Mouse (Mus musculus) heart, postnatal 0 days (tissue): ENCODE results near the gene Pxylp1. TPM values are rescaled to one million over a fixed set of nuclear protein-coding genes. Genes with fewer than 3 reads are reported as not detected.
A peak's percentile ranks its signal among the peaks of the same experiment; 100 is the strongest.

ENCODE experiments used
- ATAC-seq: fragments of 200-750 bp; cut with Nextera tagmentation; 2 replicates; pipeline ENCODE4 v1.8.0; 2017; ENCODE audit warnings: low read depth, moderate number of reproducible peaks, moderate library complexity; ENCODE audit not compliant: insufficient read depth
- DNase-seq: peaks from one replicate; pipeline ENCODE4 v3.0.0-alpha.2; 2016; ENCODE audit warnings: low spot score
- H3K27ac ChIP-seq: fragments of 300-500 bp; sonication (generic); 2 replicates; pipeline ENCODE4 v1.5.1; 2014; ENCODE audit warnings: low read depth, mild to moderate bottlenecking
- H3K27me3 ChIP-seq: fragments of 300-500 bp; sonication (generic); 2 replicates; pipeline ENCODE4 v1.6.1; 2014; ENCODE audit warnings: low read length, mixed read lengths; ENCODE audit not compliant: control insufficient read depth, insufficient read depth
- H3K36me3 ChIP-seq: fragments of 300-500 bp; sonication (generic); replicated peaks from 2 replicates; pipeline ENCODE4 v1.6.1; 2014; ENCODE audit warnings: low read length, mixed read lengths; ENCODE audit not compliant: control insufficient read depth, insufficient read depth
- H3K4me1 ChIP-seq: fragments of 300-500 bp; sonication (generic); 2 replicates; pipeline ENCODE4 v1.6.1; 2014; ENCODE audit warnings: antibody characterized with exemption; ENCODE audit not compliant: control insufficient read depth, insufficient read depth
- H3K4me2 ChIP-seq: fragments of 300-500 bp; sonication (generic); 2 replicates; pipeline ENCODE4 v1.6.1; 2014; ENCODE audit warnings: low read depth, mild to moderate bottlenecking, low read length, moderate library complexity
- H3K4me3 ChIP-seq: fragments of 300-500 bp; sonication (generic); 2 replicates; pipeline ENCODE4 v1.5.1; 2014; ENCODE audit warnings: low read depth, low read length
- H3K9ac ChIP-seq: fragments of 300-500 bp; sonication (generic); replicated peaks from 2 replicates; pipeline ENCODE4 v1.6.1; 2014; ENCODE audit warnings: low read depth, low read length, mixed read lengths
- H3K9me3 ChIP-seq: fragments of 300-500 bp; sonication (generic); replicated peaks from 2 replicates; pipeline ENCODE4 v1.6.1; 2016; ENCODE audit warnings: low read length; ENCODE audit not compliant: control insufficient read depth
- CTCF ChIP-seq: IDR thresholded peaks from 2 replicates; pipeline ENCODE4 v1.5.1; 2016; ENCODE audit warnings: antibody characterized with exemption, control low read depth, low read depth
- EP300 ChIP-seq: IDR thresholded peaks from 2 replicates; pipeline ENCODE4 v1.6.1; 2016; ENCODE audit warnings: antibody characterized with exemption, low read depth
- WGBS: fragments of 180-500 bp; shearing (Covaris S2); extraction: QIAGEN DNeasy Blood & Tissue Kit; methylation state at CpG from one replicate; pipeline ENCODE4 v1.1.7; 2014; 5-methylcytosine and 5-hydroxymethylcytosine counted together
- polyA plus RNA-seq: library from polyadenylated mRNA; unstranded; fragments of >200 nt; fragmentation: Nextera tagmentation; extraction: Ambion mirVana; gene quantifications from 2 replicates; pipeline ENCODE4 v1.2.1, GENCODE M21; 2015
- total RNA-seq: library from RNA; depleted of rRNA; stranded (reverse); fragments of >200 nt; gene quantifications from 2 replicates; pipeline ENCODE4 v1.2.3, GENCODE M21; 2014; ENCODE audit warnings: low replicate concordance

The Pxylp1 gene
- total and polyA plus RNA-seq, 2 experiments from 2014 or later = 14.4 to 89.9 TPM

DNA sequence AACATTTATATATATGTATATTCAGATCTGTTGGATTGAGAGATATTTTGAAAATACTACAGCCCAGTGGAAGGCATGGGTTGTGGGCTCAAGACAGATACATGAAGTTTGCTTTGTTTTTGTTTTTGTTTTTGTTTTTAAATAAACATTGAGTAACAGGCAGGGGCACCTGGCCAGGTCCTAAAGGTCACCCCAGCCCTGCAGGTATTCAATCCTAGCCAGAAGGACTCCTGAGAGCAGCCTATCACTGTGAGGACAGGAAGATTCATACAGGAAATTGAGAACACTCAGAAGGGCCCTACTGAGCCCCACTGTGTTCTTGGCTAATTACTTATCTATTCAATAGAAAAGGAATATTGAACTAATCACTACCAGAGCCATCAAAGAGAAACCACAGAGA lies 5.0 kb downstream of the Pxylp1 start:
- Histone ChIP-seq H3K9ac (no peak overlapping the region), H3K9me3 (no peaks in the 10 kb centered on the region), H3K4me1 (peaks cover 19% of the 10 kb centered on the region; the same call in 1 of the 2 replicates), H3K36me3 (no peaks in the 10 kb centered on the region), H3K4me2 (peak overlapping the region; percentile 94; the same call in 1 of the 2 replicates), H3K27ac (no peak overlapping the region), H3K27me3 (0 out of 2 replicates have a peak, but pooled peaks cover 12% of the 10 kb centered on the region), H3K4me3 (peak overlapping the region; percentile 66; the same call in 1 of the 2 replicates)
- DNase-seq (no peak), ATAC-seq (no peak)
- no peak for TF ChIP-seq CTCF
- no peak for TF ChIP-seq EP300

DNA sequence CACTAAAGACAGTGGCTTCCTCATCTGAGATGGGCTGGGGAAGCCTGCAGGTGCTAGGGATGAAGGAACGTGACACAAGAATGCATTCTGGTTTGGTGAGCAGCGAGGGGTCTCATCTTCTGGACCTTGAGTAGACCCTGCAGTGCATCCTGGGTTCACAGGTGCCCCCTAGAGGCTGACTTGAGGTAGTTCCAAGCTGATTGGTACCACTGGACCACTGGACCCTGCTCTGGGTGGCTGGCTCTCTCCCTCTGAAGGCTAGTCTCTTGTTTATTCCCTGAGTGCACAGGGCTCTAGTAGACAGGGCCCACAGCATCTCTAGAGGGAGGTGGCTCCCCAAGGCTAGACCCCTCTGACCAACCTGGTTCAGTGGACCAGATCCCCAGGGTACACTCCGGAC lies 6.7 kb downstream of the Pxylp1 start:
- Histone ChIP-seq H3K27me3 (0 out of 2 replicates have a peak, but pooled peaks cover 12% of the 10 kb centered on the region), H3K36me3 (no peaks in the 10 kb centered on the region), H3K4me1 (peaks cover 19% of the 10 kb centered on the region; the same call in 1 of the 2 replicates), H3K4me2 (no peak overlapping the region), H3K4me3 (no peak overlapping the region), H3K9me3 (no peaks in the 10 kb centered on the region), H3K27ac (no peak overlapping the region), H3K9ac (no peak overlapping the region)
- WGBS = 77% methylated on average over 3 of the region's 3 CpGs
- no peak for DNase-seq
- no peak for TF ChIP-seq EP300
- TF ChIP-seq CTCF = peak; percentile 46
- no peak for ATAC-seq

DNA sequence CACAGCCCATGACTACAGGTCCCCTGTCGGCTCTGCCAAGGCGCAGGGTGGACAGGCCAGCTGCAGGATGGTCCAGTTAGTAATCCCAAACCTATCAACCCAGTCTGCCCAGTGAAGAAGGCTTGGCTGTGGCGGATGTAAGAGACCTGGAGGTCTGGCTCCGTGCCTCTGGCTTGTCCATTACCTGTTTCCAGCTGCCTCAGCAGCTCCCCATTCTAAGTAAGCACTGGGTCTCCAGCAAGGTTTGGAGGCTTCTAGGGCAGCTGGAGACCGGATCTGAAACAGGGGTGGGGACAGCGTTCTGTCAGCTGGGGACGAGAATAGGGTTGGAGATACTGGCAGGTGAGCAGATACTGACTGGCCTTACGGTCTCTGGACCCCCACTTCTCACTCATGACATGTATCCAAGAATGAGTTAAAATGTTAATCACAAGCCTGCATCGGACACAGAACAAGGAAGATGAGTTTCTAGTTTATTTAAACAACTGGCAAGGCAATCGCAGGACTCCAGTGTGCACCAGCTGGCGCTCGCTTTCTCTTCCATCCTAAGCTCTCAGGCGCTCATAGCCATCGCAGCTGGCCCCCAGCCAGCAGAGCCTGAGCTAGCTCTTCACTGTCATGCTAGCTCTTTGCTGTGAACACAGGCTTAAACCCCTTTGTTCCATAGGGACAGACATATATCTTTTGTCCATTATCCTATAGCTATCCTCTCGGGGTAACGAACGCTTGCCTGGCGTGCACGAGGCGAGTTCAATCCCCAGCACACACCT lies 9.8 kb downstream of the Pxylp1 start:
- H3K36me3 ChIP-seq = no peaks in the 10 kb centered on the region
- ATAC-seq (no peak), DNase-seq (no peak)
- no peak overlapping the region for H3K4me2 ChIP-seq
- no peak overlapping the region for H3K9ac ChIP-seq
- no peak overlapping the region for H3K27ac ChIP-seq
- H3K4me3 ChIP-seq = no peak overlapping the region
- TF ChIP-seq CTCF (no peak), EP300 (no peak)
- 78% methylated on average over 20 of the region's 20 CpGs for WGBS
- peaks cover 32% of the 10 kb centered on the region for H3K4me1 ChIP-seq
- H3K9me3 ChIP-seq = no peaks in the 10 kb centered on the region
- 0 out of 2 replicates have a peak, but pooled peaks cover 2% of the 10 kb centered on the region for H3K27me3 ChIP-seq

DNA sequence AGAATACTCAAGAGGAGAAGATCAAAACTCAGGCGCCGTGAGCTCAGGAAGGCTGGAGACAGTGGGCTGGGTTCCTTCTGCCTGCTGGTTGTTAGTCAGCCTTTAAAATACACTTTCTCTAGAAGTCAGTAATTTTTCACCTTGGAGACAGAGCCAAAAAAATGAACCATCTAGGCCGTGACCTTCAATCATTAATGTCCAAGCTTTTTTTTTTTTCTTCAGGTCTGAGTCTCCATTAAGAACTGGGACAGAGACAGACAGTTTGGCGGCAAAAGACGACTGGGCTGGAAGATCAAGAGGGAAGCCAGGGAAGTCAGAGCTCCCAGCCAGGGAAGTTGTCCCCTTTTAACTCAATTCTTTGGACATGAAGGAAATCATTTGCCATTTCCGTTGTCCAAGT lies 10.6 kb downstream of the Pxylp1 start:
- WGBS = 83% methylated on average over 6 of the region's 6 CpGs
- Histone ChIP-seq H3K9ac (no peak overlapping the region), H3K9me3 (no peaks in the 10 kb centered on the region), H3K4me2 (no peak overlapping the region), H3K27me3 (no peaks in the 10 kb centered on the region), H3K27ac (no peak overlapping the region), H3K4me3 (no peak overlapping the region), H3K36me3 (no peaks in the 10 kb centered on the region), H3K4me1 (peaks cover 31% of the 10 kb centered on the region)
- ATAC-seq = no peak
- TF ChIP-seq CTCF (no peak), EP300 (no peak)
- DNase-seq = no peak

DNA sequence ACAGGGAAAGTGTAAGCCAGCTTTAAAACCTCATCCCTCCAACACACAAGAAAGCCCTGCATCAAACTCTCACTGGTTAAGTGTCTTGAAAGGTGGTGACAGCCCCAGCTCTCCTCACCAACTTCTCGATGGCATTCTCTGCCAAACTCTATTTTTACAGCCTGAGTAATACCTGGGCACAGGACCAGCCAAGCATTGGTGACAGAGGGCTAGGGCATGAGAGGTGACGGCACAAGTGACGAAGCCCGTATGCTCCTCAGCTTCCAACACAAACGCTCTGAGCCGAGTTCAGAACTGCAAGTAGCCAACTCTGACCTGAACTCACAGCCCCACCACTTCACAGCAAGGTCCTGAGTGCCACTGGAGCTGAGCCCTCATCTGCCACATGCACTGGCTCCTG lies 13.4 kb downstream of the Pxylp1 start:
- no peaks in the 10 kb centered on the region for H3K36me3 ChIP-seq
- H3K9me3 ChIP-seq = no peaks in the 10 kb centered on the region
- H3K4me2 ChIP-seq = 0 out of 2 replicates have a peak overlapping the region, but pooled peaks have one; percentile 14
- H3K27ac ChIP-seq = peak overlapping the region; percentile 85
- no peak overlapping the region for H3K4me3 ChIP-seq
- no peaks in the 10 kb centered on the region for H3K27me3 ChIP-seq
- no peak overlapping the region for H3K9ac ChIP-seq
- ATAC-seq = peak; percentile 94
- no peak; the same call in 1 of the 2 replicates for TF ChIP-seq EP300
- no peak for TF ChIP-seq CTCF
- DNase-seq = peak; percentile 92
- 31% methylated on average over 6 of the region's 6 CpGs for WGBS
- H3K4me1 ChIP-seq = peaks cover 44% of the 10 kb centered on the region
